Mouse (Mus musculus) intestine, embryonic 16.5 days (tissue): ENCODE results near the gene Syce2. TPM values are rescaled to one million over a fixed set of nuclear protein-coding genes. Genes with fewer than 3 reads are reported as not detected.

Experiments
- ATAC-seq: fragments of 200-750 bp; cut with Nextera tagmentation; 2 replicates; pipeline ENCODE4 v1.8.0; 2017; ENCODE audit warnings: moderate TSS enrichment, moderate library complexity
- H3K27ac ChIP-seq: fragments of 300-500 bp; sonication (generic); 2 replicates; pipeline ENCODE4 v1.5.1; 2014; ENCODE audit warnings: mild to moderate bottlenecking, low read length
- H3K27me3 ChIP-seq: fragments of 300-500 bp; sonication (generic); replicated peaks from 2 replicates; pipeline ENCODE4 v1.6.1; 2014; ENCODE audit warnings: low read length, control low read depth, mixed read lengths; ENCODE audit not compliant: control insufficient read depth, insufficient read depth
- H3K36me3 ChIP-seq: fragments of 300-500 bp; sonication (generic); 2 replicates; pipeline ENCODE4 v1.6.1; 2014; ENCODE audit warnings: low read length, control low read depth; ENCODE audit not compliant: control insufficient read depth, insufficient read depth
- H3K4me1 ChIP-seq: fragments of 300-500 bp; sonication (generic); 2 replicates; pipeline ENCODE4 v1.6.1; 2014; ENCODE audit warnings: low read length, control low read depth, mixed read lengths; ENCODE audit not compliant: control insufficient read depth, insufficient read depth
- H3K4me2 ChIP-seq: fragments of 300-500 bp; sonication (generic); 2 replicates; pipeline ENCODE4 v1.6.1; 2014; ENCODE audit warnings: low read depth, low read length, control low read depth
- H3K4me3 ChIP-seq: fragments of 300-500 bp; sonication (generic); 2 replicates; pipeline ENCODE4 v1.5.1; 2014; ENCODE audit warnings: mild to moderate bottlenecking, low read length
- H3K9ac ChIP-seq: fragments of 300-500 bp; sonication (generic); 2 replicates; pipeline ENCODE4 v1.6.1; 2014; ENCODE audit warnings: low read depth, low read length
- H3K9me3 ChIP-seq: fragments of 300-500 bp; sonication (generic); 2 replicates; pipeline ENCODE4 v1.6.1; 2016; ENCODE audit warnings: low read length, control low read depth; ENCODE audit not compliant: control insufficient read depth
- WGBS: fragments of 180-500 bp; shearing (Covaris S2); extraction: QIAGEN DNeasy Blood & Tissue Kit; methylation state at CpG from one replicate; pipeline ENCODE4 v1.1.7; 2014; 5-methylcytosine and 5-hydroxymethylcytosine counted together
- microRNA-seq: library from miRNA; unstranded; fragments of <30 nt; microRNA quantifications from one replicate; pipeline ENCODE4, GENCODE M21; 2016
- polyA plus RNA-seq: library from polyadenylated mRNA; unstranded; fragments of >200 nt; fragmentation: Nextera tagmentation; extraction: Ambion mirVana; gene quantifications from 2 replicates; pipeline ENCODE4 v1.2.1, GENCODE M21; 2015

Syce2 gene
- polyA plus RNA-seq, 1 experiment from 2014 or later = 45.4 TPM

DNA sequence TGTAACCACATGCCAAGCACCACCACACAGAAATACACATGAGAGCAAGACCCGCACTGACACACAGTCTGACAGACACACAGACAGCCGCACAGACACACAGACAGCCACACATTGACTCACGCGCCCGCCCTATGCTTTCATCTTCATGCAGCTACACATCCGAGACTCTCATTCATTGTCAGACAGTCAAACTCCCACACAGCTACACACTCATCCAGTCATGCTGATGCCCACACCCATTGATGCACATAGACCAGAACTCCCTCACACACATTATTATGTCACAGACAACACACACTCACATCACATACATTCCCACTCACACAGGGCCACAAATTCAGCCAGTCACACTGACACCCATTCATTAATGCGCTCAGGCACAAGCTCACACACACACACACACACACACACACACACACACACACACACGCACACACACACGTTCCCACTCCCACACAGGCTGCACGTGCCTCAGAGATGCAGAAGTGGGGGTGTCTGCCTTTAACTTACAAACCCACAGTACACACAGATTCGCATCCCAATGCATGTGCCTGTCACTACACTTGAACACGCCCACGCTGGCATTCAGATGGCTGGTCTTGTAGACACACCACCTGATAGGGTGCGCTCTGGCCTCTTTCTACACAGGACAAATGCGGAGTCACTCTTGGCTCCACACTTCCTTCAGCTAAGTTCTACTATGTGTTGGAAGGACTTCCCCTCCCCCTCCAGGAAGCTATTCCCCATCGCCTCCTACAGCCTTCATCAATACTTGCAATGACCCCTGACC, 62.1 kb downstream of the Syce2 start:
- Histone ChIP-seq H3K4me1 (peaks cover 12% of the 10 kb centered on the region), H3K36me3 (no peaks in the 10 kb centered on the region), H3K27me3 (peaks cover 68% of the 10 kb centered on the region), H3K9ac (no peak overlapping the region), H3K9me3 (no peaks in the 10 kb centered on the region), H3K27ac (no peak overlapping the region), H3K4me3 (no peak overlapping the region), H3K4me2 (no peak overlapping the region)
- 81% methylated on average over 16 of the region's 16 CpGs for WGBS
- no peak for ATAC-seq

DNA sequence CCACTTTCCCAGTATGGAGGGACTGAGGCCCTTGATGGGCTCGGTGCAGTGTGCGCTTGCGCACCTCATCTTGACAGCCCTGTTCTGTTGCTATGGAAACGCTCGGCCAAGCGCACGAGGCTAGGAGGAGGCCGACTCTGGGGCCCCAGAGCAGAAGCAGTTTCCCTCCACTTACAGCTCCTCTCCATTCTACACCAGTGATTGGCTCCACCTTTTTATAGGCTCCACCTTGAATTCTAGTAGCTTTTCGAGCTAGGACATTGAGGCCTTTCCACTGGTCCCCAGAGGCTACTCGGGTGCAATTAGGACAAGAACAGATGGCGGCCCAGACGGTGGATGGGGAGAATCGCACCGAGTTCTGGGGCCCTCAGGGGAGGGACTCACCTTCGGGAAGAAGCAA, 62.9 kb downstream of the Syce2 start:
- Histone ChIP-seq H3K4me1 (peaks cover 9% of the 10 kb centered on the region; the same call in 1 of the 2 replicates), H3K9me3 (no peaks in the 10 kb centered on the region), H3K27me3 (peaks cover 61% of the 10 kb centered on the region), H3K36me3 (no peaks in the 10 kb centered on the region), H3K27ac (no peak overlapping the region), H3K9ac (no peak overlapping the region), H3K4me2 (no peak overlapping the region), H3K4me3 (no peak overlapping the region; the same call in 1 of the 2 replicates)
- 1% methylated on average over 15 of the region's 15 CpGs for WGBS
- peak; percentile 31; the same call in 1 of the 2 replicates for ATAC-seq

DNA sequence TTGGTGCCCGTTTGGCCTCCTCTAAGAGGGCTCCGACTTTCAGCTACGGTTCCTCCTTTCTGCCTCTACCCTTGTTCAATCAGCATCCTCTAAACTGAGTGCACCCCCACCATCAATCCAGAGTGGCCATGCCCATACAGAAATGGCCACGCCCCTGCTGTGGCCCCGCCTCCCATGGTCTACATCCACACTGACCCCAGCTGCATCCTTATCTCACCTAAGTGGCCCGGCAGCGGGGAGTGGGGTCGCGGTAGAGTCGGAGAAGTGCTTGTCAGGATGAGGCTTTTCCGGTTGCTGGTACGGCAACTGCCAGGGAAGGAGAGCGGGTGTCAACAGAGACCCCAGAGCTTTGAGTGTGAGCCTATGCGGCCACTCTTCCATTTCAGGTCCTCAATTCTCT, 63.6 kb downstream of the Syce2 start:
- Histone ChIP-seq H3K9me3 (no peaks in the 10 kb centered on the region), H3K4me3 (no peak overlapping the region), H3K9ac (no peak overlapping the region), H3K27ac (no peak overlapping the region), H3K27me3 (peaks cover 54% of the 10 kb centered on the region), H3K36me3 (no peaks in the 10 kb centered on the region), H3K4me2 (no peak overlapping the region), H3K4me1 (peaks cover 9% of the 10 kb centered on the region; the same call in 1 of the 2 replicates)
- 8% methylated on average over 14 of the region's 14 CpGs for WGBS
- ATAC-seq = 0 out of 2 replicates have a peak, but pooled peaks have one; percentile 24

DNA sequence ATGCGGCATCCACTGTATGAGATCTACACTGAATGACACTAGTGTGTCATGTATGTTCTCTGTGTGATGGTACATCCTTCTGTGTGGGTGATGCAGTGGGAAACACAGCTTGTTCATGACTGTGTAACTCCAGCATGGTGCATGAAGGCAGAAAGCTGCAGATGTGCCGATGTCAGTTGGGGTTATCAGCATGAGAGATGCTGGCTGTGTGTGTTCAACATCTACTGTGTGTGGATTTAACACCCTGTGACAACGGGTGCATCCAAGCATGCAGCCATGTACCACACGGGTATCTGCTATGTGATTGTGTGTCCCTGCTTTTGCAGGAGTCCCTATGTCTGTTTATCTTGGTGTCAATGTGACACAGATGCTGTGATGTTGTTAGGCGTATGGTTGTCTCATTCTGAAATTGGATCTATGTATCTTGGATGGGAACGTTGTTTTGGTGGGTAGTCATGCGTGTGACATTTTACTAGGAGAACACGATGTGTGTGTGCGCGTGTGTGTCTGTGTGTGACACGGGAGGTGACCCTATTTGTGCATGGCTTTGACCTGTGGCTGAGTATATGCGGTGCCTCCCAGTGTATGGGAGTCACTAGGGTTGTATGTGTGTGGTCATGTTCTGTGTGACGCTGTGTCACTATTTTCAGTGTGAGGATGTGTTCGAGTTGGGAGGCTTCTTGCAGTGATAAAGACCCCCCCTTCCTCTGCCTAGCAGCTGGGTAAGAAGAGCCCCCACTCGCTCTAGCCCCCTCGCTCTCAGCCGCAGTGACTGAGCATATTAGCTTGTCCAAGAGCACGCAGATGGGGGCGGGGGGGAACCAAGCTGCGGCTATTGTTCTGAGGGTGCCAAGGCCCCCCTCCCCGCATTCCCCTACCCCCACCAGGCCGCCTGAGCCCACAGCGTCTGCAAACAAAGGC, 64.4 kb downstream of the Syce2 start:
- H3K4me3 ChIP-seq = peak overlapping the region; percentile 53
- H3K9me3 ChIP-seq = no peaks in the 10 kb centered on the region
- peak overlapping the region; percentile 86 for H3K4me2 ChIP-seq
- H3K27ac ChIP-seq = no peak overlapping the region
- WGBS = 24% methylated on average over 23 of the region's 23 CpGs
- peaks cover 49% of the 10 kb centered on the region for H3K27me3 ChIP-seq
- H3K9ac ChIP-seq = peak overlapping the region; percentile 58; the same call in 1 of the 2 replicates
- peak; percentile 21 for ATAC-seq
- H3K4me1 ChIP-seq = peaks cover 9% of the 10 kb centered on the region; the same call in 1 of the 2 replicates
- no peaks in the 10 kb centered on the region for H3K36me3 ChIP-seq

DNA sequence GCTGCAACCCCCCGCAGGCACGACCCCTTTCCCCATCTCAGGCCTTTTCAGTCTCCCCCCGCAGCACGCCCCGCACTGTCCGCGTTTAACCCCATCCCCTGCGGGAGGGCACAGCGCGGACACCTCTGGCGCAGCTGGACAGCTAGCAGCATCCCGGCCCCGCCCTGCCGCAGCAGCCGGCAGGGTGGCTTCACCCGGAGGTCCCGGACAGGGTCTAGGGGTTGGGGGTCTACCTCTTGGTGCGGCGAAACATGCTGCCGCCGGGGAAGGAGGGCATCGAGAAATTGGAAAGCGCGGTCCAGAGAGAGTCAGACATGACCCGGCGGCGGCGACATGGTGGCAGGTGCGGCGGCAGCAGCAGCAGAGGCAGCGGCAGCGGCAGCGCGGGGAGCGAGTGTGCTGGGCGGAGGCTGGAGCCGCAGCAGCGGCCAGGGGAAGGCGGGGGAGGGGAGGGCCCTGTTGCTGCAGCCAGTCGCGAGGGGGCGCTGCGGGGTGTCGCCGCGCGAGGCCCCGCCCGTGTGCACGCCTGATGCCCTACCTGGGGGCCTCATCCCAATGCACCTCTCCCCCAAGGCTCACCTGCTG, 65.1 kb downstream of the Syce2 start, which contains the start of gene Mast1:
Gene Mast1, minus strand, starts transcription at position 398 of the 585 bp plus-strand sequence.
- Histone ChIP-seq H3K36me3 (no peaks in the 10 kb centered on the region), H3K9ac (peak within 1 kb of the TSS; percentile 58), H3K9me3 (no peaks in the 10 kb centered on the region), H3K4me1 (peaks cover 9% of the 10 kb centered on the region; the same call in 1 of the 2 replicates), H3K4me3 (peak within 1 kb of the TSS; percentile 53), H3K27ac (no peak within 1 kb of the TSS), H3K4me2 (peak within 1 kb of the TSS; percentile 86), H3K27me3 (peaks cover 47% of the 10 kb centered on the region)
- under 1% methylated on average over 46 of the region's 50 CpGs for WGBS
- peak; percentile 65 for ATAC-seq

Small RNA genes within 50 kb of the gene (microRNA-seq; reads per million reads assigned to microRNA genes)
- gene Gm24197 (not detected), gene Mir7069 (2.0 reads per million)

Other genes with a start within 250 kb of the Syce2 start
- gene Ier2, start 209.3 kb upstream of the Syce2 start, polyA plus RNA-seq = 77.7 and 78.7 TPM in 2 replicates
- 60.0 and 67.1 TPM in 2 replicates for gene Trmt1, start 185.8 kb upstream of the Syce2 start, polyA plus RNA-seq
- gene Nacc1, start 184.2 kb upstream of the Syce2 start, polyA plus RNA-seq = 11.0 and 14.8 TPM in 2 replicates
- 4.9 and 5.0 TPM in 2 replicates for gene Lyl1, start 170.7 kb upstream of the Syce2 start, polyA plus RNA-seq
- 2.0 and 2.6 TPM in 2 replicates for gene G430095P16Rik, start 149.1 kb upstream of the Syce2 start, polyA plus RNA-seq
- 9.7 and 11.8 TPM in 2 replicates for gene Nfix, start 71.8 kb upstream of the Syce2 start, polyA plus RNA-seq
- gene Dand5, start 49.3 kb upstream of the Syce2 start, polyA plus RNA-seq = 4.2 and 4.4 TPM in 2 replicates
- gene Gadd45gip1, start 40.6 kb upstream of the Syce2 start, polyA plus RNA-seq = 61.8 and 63.4 TPM in 2 replicates
- 109 and 115 TPM in 2 replicates for gene Rad23a, start 31.4 kb upstream of the Syce2 start, polyA plus RNA-seq
- 1,204 and 1,241 TPM in 2 replicates for gene Calr, start 25.2 kb upstream of the Syce2 start, polyA plus RNA-seq
- 86.0 and 91.7 TPM in 2 replicates for gene Farsa, start 15.1 kb upstream of the Syce2 start, polyA plus RNA-seq
- gene Gcdh, start 21.8 kb downstream of the Syce2 start, polyA plus RNA-seq = 53.3 and 53.8 TPM in 2 replicates
- gene Klf1, start 29.8 kb downstream of the Syce2 start, polyA plus RNA-seq = 4.9 and 10.3 TPM in 2 replicates
- gene Dnase2a, start 36.4 kb downstream of the Syce2 start, polyA plus RNA-seq = 7.3 and 10.2 TPM in 2 replicates
- 1.2 and 1.6 TPM in 2 replicates for gene Mast1, start 65.2 kb downstream of the Syce2 start, polyA plus RNA-seq
- gene Rtbdn, start 74.9 kb downstream of the Syce2 start, polyA plus RNA-seq = 0.18 and 0.24 TPM in 2 replicates
- gene Gm49661, start 97.3 kb downstream of the Syce2 start, polyA plus RNA-seq = not detected in 2 replicates
- gene Prdx2, start 97.5 kb downstream of the Syce2 start, polyA plus RNA-seq = 533 and 590 TPM in 2 replicates
- gene Rnaseh2a, start 97.7 kb downstream of the Syce2 start, polyA plus RNA-seq = 102 and 120 TPM in 2 replicates
- 18.2 and 25.5 TPM in 2 replicates for gene Junb, start 106.6 kb downstream of the Syce2 start, polyA plus RNA-seq
- gene Hook2, start 118.5 kb downstream of the Syce2 start, polyA plus RNA-seq = 96.9 and 108 TPM in 2 replicates
- gene Best2, start 142.4 kb downstream of the Syce2 start, polyA plus RNA-seq = 0.09 and 0.28 TPM in 2 replicates
- gene Asna1, start 153.2 kb downstream of the Syce2 start, polyA plus RNA-seq = 139 and 144 TPM in 2 replicates
- gene Trir, start 154.7 kb downstream of the Syce2 start, polyA plus RNA-seq = 79.0 and 81.4 TPM in 2 replicates
- gene Tnpo2, start 164.8 kb downstream of the Syce2 start, polyA plus RNA-seq = 21.6 and 22.0 TPM in 2 replicates
- 28.2 and 30.7 TPM in 2 replicates for gene Fbxw9, start 187.9 kb downstream of the Syce2 start, polyA plus RNA-seq
- gene Gm5741, start 195.9 kb downstream of the Syce2 start, polyA plus RNA-seq = not detected in 2 replicates
- 56.0 and 57.4 TPM in 2 replicates for gene Dhps, start 199.6 kb downstream of the Syce2 start, polyA plus RNA-seq
- gene Wdr83os, start 208.6 kb downstream of the Syce2 start, polyA plus RNA-seq = 138 and 146 TPM in 2 replicates
- gene Wdr83, start 209.2 kb downstream of the Syce2 start, polyA plus RNA-seq = 39.7 and 43.8 TPM in 2 replicates
- gene Man2b1, start 211.2 kb downstream of the Syce2 start, polyA plus RNA-seq = 72.4 and 85.5 TPM in 2 replicates